Comparison of ENCODE assay signal across 13 mouse cellular contexts in genomic region chr6:108592227-108592626, GRCm38 (mm10).
"Had no signal": no experiment of that assay in that cellular context is flagged by ENCODE, and none has a peak within 500 bp of the region (broad histone marks: within the 10 kb centered on the region; RNA-seq: fewer than 3 reads in every experiment).

No protein-coding gene starts in this region.

- H3K36me3 ChIP-seq: limb, embryonic 10.5 days; liver, embryonic 15.5 days; midbrain, embryonic 13.5 days had no signal

- H3K27ac ChIP-seq: kidney, postnatal 0 days; limb, embryonic 10.5 days; liver, embryonic 15.5 days; midbrain, embryonic 13.5 days had no signal

- H3K9ac ChIP-seq: liver, embryonic 15.5 days; midbrain, embryonic 13.5 days had no signal

- H3K9me3 ChIP-seq: limb, embryonic 10.5 days; liver, embryonic 15.5 days had no signal

- DNase-seq: kidney, postnatal 36 days; layer of hippocampus, adult 9-11 months; lung, adult 2 months; lung, postnatal 36 days; right cerebral cortex, adult 18-20 months; right cerebral cortex, postnatal 25 days; thymus, postnatal 36 days had no signal

- H3K4me1 ChIP-seq: liver, embryonic 15.5 days; midbrain, embryonic 13.5 days had no signal

- ATAC-seq: lung, postnatal 0 days; midbrain, embryonic 13.5 days had no signal

- H3K4me3 ChIP-seq: limb, embryonic 10.5 days; liver, embryonic 15.5 days; midbrain, embryonic 13.5 days had no signal

- H3K4me2 ChIP-seq: liver, embryonic 11.5 days; liver, embryonic 15.5 days; midbrain, embryonic 13.5 days had no signal

- H3K27me3 ChIP-seq: midbrain, embryonic 13.5 days had no signal
